Mouse (Mus musculus) heart, embryonic 15.5 days (tissue): Measurements from ENCODE around the gene Zfp189. TPM values are rescaled to one million over a fixed set of nuclear protein-coding genes. Genes with fewer than 3 reads are reported as not detected.
A peak's percentile ranks its signal among the peaks of the same experiment; 100 is the strongest.

ENCODE experiments used
- ATAC-seq: fragments of 200-750 bp; cut with Nextera tagmentation; replicated peaks from 2 replicates; pipeline ENCODE4 v1.8.0; 2017; ENCODE audit warnings: low read depth, moderate TSS enrichment; ENCODE audit not compliant: insufficient number of reproducible peaks, insufficient read depth, low FRiP score
- H3K27ac ChIP-seq: fragments of 300-500 bp; sonication (generic); 2 replicates; pipeline ENCODE4 v1.5.1; 2015; ENCODE audit warnings: mild to moderate bottlenecking, inconsistent platforms
- H3K27me3 ChIP-seq: fragments of 300-500 bp; sonication (generic); 2 replicates; pipeline ENCODE4 v1.6.1; 2015; ENCODE audit warnings: inconsistent platforms
- H3K36me3 ChIP-seq: fragments of 300-500 bp; sonication (generic); 2 replicates; pipeline ENCODE4 v1.6.1; 2015; ENCODE audit warnings: mild to moderate bottlenecking, inconsistent platforms
- H3K4me1 ChIP-seq: fragments of 300-500 bp; sonication (generic); replicated peaks from 2 replicates; pipeline ENCODE4 v1.6.1; 2015; ENCODE audit warnings: inconsistent platforms
- H3K4me2 ChIP-seq: fragments of 300-500 bp; sonication (generic); 2 replicates; pipeline ENCODE4 v1.6.1; 2015; ENCODE audit warnings: inconsistent platforms, mild to moderate bottlenecking, moderate library complexity
- H3K4me3 ChIP-seq: fragments of 300-500 bp; sonication (generic); 2 replicates; pipeline ENCODE4 v1.5.1; 2015; ENCODE audit warnings: mild to moderate bottlenecking, inconsistent platforms
- H3K9ac ChIP-seq: fragments of 300-500 bp; sonication (generic); 2 replicates; pipeline ENCODE4 v1.6.1; 2015; ENCODE audit warnings: mild to moderate bottlenecking, inconsistent platforms
- H3K9me3 ChIP-seq: fragments of 300-500 bp; sonication (generic); replicated peaks from 2 replicates; pipeline ENCODE4 v1.6.1; 2016; ENCODE audit warnings: inconsistent platforms
- WGBS: fragments of 180-500 bp; shearing (Covaris S2); methylation state at CpG from one replicate; pipeline ENCODE4 v1.1.7; 2015; ENCODE audit warnings: mixed read lengths; 5-methylcytosine and 5-hydroxymethylcytosine counted together
- polyA plus RNA-seq: library from polyadenylated mRNA; unstranded; fragments of >200 nt; fragmentation: Nextera tagmentation; extraction: Ambion mirVana; gene quantifications from 2 replicates; pipeline ENCODE4 v1.2.1, GENCODE M21; 2015

Gene Zfp189
- polyA plus RNA-seq, 1 experiment from 2014 or later = 5.6 TPM

- no peak for ATAC-seq
- WGBS = 40% methylated on average over 3 of the region's 3 CpGs
- Histone ChIP-seq H3K27me3 (no peaks in the 10 kb centered on the region), H3K27ac (no peak overlapping the region), H3K9me3 (no peaks in the 10 kb centered on the region), H3K4me3 (no peak overlapping the region), H3K9ac (no peak overlapping the region), H3K4me2 (no peak overlapping the region), H3K4me1 (peaks cover 10% of the 10 kb centered on the region), H3K36me3 (no peaks in the 10 kb centered on the region)
Measured at GRCm38 (mm10) chr4:49540966-49541365, 20.0 kb downstream of the Zfp189 start.

GRCm38 (mm10) chr4:49546026-49546425 is 25.1 kb downstream of the Zfp189 start:
- Histone ChIP-seq H3K27me3 (no peaks in the 10 kb centered on the region), H3K4me2 (no peak overlapping the region), H3K36me3 (no peaks in the 10 kb centered on the region), H3K9ac (no peak overlapping the region), H3K9me3 (no peaks in the 10 kb centered on the region), H3K27ac (no peak overlapping the region), H3K4me1 (peaks cover 2% of the 10 kb centered on the region; the same call in 1 of the 2 replicates), H3K4me3 (no peak overlapping the region)
- no peak for ATAC-seq
- WGBS = 75% methylated on average over 2 of the region's 2 CpGs

- Histone ChIP-seq H3K9me3 (no peaks in the 10 kb centered on the region), H3K27me3 (no peaks in the 10 kb centered on the region), H3K4me1 (no peaks in the 10 kb centered on the region), H3K4me3 (no peak overlapping the region), H3K4me2 (no peak overlapping the region), H3K9ac (no peak overlapping the region), H3K36me3 (no peaks in the 10 kb centered on the region), H3K27ac (no peak overlapping the region)
- 63% methylated on average over 6 of the region's 6 CpGs for WGBS
- ATAC-seq = no peak
Measured at GRCm38 (mm10) chr4:49546873-49547543, 26.0 kb downstream of the Zfp189 start.

- no peaks in the 10 kb centered on the region for H3K4me1 ChIP-seq
- ATAC-seq = no peak
- no peaks in the 10 kb centered on the region for H3K9me3 ChIP-seq
- no peak overlapping the region for H3K27ac ChIP-seq
- H3K4me3 ChIP-seq = no peak overlapping the region
- WGBS = 85% methylated on average over 7 of the region's 7 CpGs
- H3K4me2 ChIP-seq = no peak overlapping the region
- H3K9ac ChIP-seq = no peak overlapping the region
- H3K27me3 ChIP-seq = no peaks in the 10 kb centered on the region
- H3K36me3 ChIP-seq = no peaks in the 10 kb centered on the region
Measured at GRCm38 (mm10) chr4:49547544-49548219, 26.7 kb downstream of the Zfp189 start.

GRCm38 (mm10) chr4:49549383-49549782 is 28.4 kb downstream of the Zfp189 start, which contains the start of gene Aldob:
Aldob (minus strand) TSS chr4:49549546.
- H3K27me3 ChIP-seq = no peaks in the 10 kb centered on the region
- 26% methylated on average over 3 of the region's 3 CpGs for WGBS
- no peak within 1 kb of the TSS for H3K27ac ChIP-seq
- H3K36me3 ChIP-seq = no peaks in the 10 kb centered on the region
- no peak within 1 kb of the TSS for H3K9ac ChIP-seq
- H3K9me3 ChIP-seq = no peaks in the 10 kb centered on the region
- no peak for ATAC-seq
- H3K4me1 ChIP-seq = no peaks in the 10 kb centered on the region
- no peak within 1 kb of the TSS for H3K4me3 ChIP-seq
- H3K4me2 ChIP-seq = no peak within 1 kb of the TSS

- WGBS = 85% methylated on average over 5 of the region's 5 CpGs
Measured at GRCm38 (mm10) chr4:49553380-49553779, 32.4 kb downstream of the Zfp189 start.

GRCm38 (mm10) chr4:49557375-49557774 is 36.4 kb downstream of the Zfp189 start:
- H3K36me3 ChIP-seq = no peaks in the 10 kb centered on the region
- no peak overlapping the region for H3K9ac ChIP-seq
- WGBS = 96% methylated on average over 7 of the region's 7 CpGs
- no peak overlapping the region for H3K4me2 ChIP-seq
- no peak overlapping the region for H3K27ac ChIP-seq
- no peaks in the 10 kb centered on the region for H3K27me3 ChIP-seq
- H3K4me1 ChIP-seq = 0 out of 2 replicates have a peak, but pooled peaks cover 4% of the 10 kb centered on the region
- ATAC-seq = no peak
- no peaks in the 10 kb centered on the region for H3K9me3 ChIP-seq
- no peak overlapping the region for H3K4me3 ChIP-seq

More at GRCm38 (mm10) chr4:49553380-49553779, 32.4 kb downstream of the Zfp189 start:
- no peaks in the 10 kb centered on the region for H3K27me3 ChIP-seq
- H3K9me3 ChIP-seq = no peaks in the 10 kb centered on the region
- no peak overlapping the region for H3K9ac ChIP-seq
- no peak overlapping the region for H3K27ac ChIP-seq
- H3K4me1 ChIP-seq = no peaks in the 10 kb centered on the region
- no peak for ATAC-seq
- no peak overlapping the region for H3K4me3 ChIP-seq
- no peaks in the 10 kb centered on the region for H3K36me3 ChIP-seq
- H3K4me2 ChIP-seq = no peak overlapping the region

GRCm38 (mm10) chr4:49558181-49558580 is 37.2 kb downstream of the Zfp189 start:
- no peak overlapping the region for H3K27ac ChIP-seq
- no peaks in the 10 kb centered on the region for H3K36me3 ChIP-seq
- no peaks in the 10 kb centered on the region for H3K27me3 ChIP-seq
- no peaks in the 10 kb centered on the region for H3K9me3 ChIP-seq
- no peak overlapping the region for H3K4me3 ChIP-seq
- H3K4me2 ChIP-seq = no peak overlapping the region
- no peak overlapping the region for H3K9ac ChIP-seq
- ATAC-seq = no peak
- WGBS = 47% methylated on average over 2 of the region's 2 CpGs
- H3K4me1 ChIP-seq = 0 out of 2 replicates have a peak, but pooled peaks cover 4% of the 10 kb centered on the region

GRCm38 (mm10) chr4:49559915-49560772 is 39.2 kb downstream of the Zfp189 start:
- Histone ChIP-seq H3K9ac (no peak overlapping the region), H3K9me3 (no peaks in the 10 kb centered on the region), H3K27me3 (no peaks in the 10 kb centered on the region), H3K4me1 (0 out of 2 replicates have a peak, but pooled peaks cover 4% of the 10 kb centered on the region), H3K4me3 (no peak overlapping the region), H3K27ac (no peak overlapping the region), H3K36me3 (no peaks in the 10 kb centered on the region), H3K4me2 (0 out of 2 replicates have a peak overlapping the region, but pooled peaks have one; percentile 7)
- ATAC-seq = 0 out of 2 replicates have a peak, but pooled peaks have one; percentile 47
- WGBS = 57% methylated on average over 20 of the region's 20 CpGs

GRCm38 (mm10) chr4:49567613-49568012 is 46.6 kb downstream of the Zfp189 start:
- H3K27me3 ChIP-seq = no peaks in the 10 kb centered on the region
- WGBS = 15% methylated on average over 3 of the region's 3 CpGs
- H3K36me3 ChIP-seq = no peaks in the 10 kb centered on the region
- H3K4me2 ChIP-seq = no peak overlapping the region
- no peak overlapping the region for H3K4me3 ChIP-seq
- no peaks in the 10 kb centered on the region for H3K9me3 ChIP-seq
- H3K4me1 ChIP-seq = no peaks in the 10 kb centered on the region
- H3K9ac ChIP-seq = no peak overlapping the region
- H3K27ac ChIP-seq = no peak overlapping the region
- ATAC-seq = peak; percentile 47; the same call in 1 of the 2 replicates

GRCm38 (mm10) chr4:49572194-49572593 is 51.2 kb downstream of the Zfp189 start:
- Histone ChIP-seq H3K9ac (no peak overlapping the region), H3K9me3 (no peaks in the 10 kb centered on the region), H3K36me3 (no peaks in the 10 kb centered on the region), H3K27me3 (no peaks in the 10 kb centered on the region), H3K4me2 (no peak overlapping the region), H3K27ac (no peak overlapping the region), H3K4me1 (no peaks in the 10 kb centered on the region), H3K4me3 (no peak overlapping the region)
- no peak for ATAC-seq
- 69% methylated on average over 4 of the region's 4 CpGs for WGBS
